24 mouse cellular contexts compared by ENCODE assay signal in the genomic region with DNA sequence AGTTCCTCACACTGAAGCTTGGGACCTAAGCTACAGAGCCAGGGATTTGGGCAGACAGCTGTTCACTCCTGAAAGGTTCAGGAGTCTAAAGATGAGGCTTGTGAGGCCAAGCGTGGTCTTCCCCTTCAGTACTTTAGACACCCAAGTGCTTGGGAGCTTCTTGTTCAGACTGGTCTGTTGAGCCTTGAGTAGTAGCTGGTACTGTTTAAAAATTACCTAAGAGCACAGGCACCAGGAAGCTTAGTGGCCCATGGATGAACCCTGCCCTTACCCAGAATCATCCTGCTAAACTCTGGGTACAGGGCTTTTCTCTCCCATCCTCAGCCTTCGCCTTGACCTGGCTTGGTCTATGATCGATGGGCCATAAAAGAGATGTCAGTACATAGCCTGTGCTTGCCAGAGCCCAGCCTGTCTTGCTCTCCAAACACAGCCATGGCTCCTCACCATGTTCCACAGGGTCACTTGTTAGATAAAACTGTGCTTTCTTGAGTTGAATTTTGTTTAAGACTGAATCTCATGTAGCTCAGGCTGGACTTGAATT. TPM values are rescaled to one million over a fixed set of nuclear protein-coding genes. Genes with fewer than 3 reads are reported as not detected.
DNase-seq lines count a peak whose midpoint lies in the region; ATAC-seq lines count a peak whose summit lies in the region.
"Had no signal": no experiment of that assay in that cellular context is flagged by ENCODE, and none has a peak within 500 bp of the region (broad histone marks: within the 10 kb centered on the region; RNA-seq: fewer than 3 reads in every experiment).

No protein-coding gene starts in this region.

- no peak overlapping the region for H3K4me2 ChIP-seq in kidney, embryonic 16.5 days (replicated peaks; ENCODE audit: low read depth, low read length)
- no peak overlapping the region for H3K4me2 ChIP-seq in heart, embryonic 12.5 days
- H3K4me2 ChIP-seq: embryonic facial prominence, embryonic 13.5 days; hindbrain, embryonic 15.5 days; limb, embryonic 15.5 days; liver, embryonic 15.5 days; lung, embryonic 15.5 days had no signal

- H3K4me3 ChIP-seq in kidney, embryonic 16.5 days (ENCODE audit: low read length) = no peak overlapping the region
- H3K4me3 ChIP-seq in heart, embryonic 12.5 days = no peak overlapping the region
- H3K4me3 ChIP-seq: embryonic facial prominence, embryonic 13.5 days; forebrain, embryonic 10.5 days; hindbrain, embryonic 10.5 days; hindbrain, embryonic 15.5 days; limb, embryonic 10.5 days; limb, embryonic 15.5 days; liver, embryonic 15.5 days; lung, embryonic 15.5 days; midbrain, embryonic 10.5 days had no signal

- peaks cover 3% of the 10 kb centered on the region for H3K36me3 ChIP-seq in kidney, embryonic 16.5 days (ENCODE audit: insufficient read depth, low read length)
- peaks cover 24% of the 10 kb centered on the region; the same call in 1 of the 2 replicates for H3K36me3 ChIP-seq in heart, embryonic 12.5 days

- no peaks in the 10 kb centered on the region for H3K27me3 ChIP-seq in kidney, embryonic 16.5 days (ENCODE audit: insufficient read depth, low read length)
- no peaks in the 10 kb centered on the region for H3K27me3 ChIP-seq in heart, embryonic 12.5 days (replicated peaks)
- H3K27me3 ChIP-seq: embryonic facial prominence, embryonic 13.5 days; hindbrain, embryonic 15.5 days; limb, embryonic 15.5 days; liver, embryonic 15.5 days; lung, embryonic 15.5 days had no signal

- 69% methylated on average over 3 of the region's 3 CpGs for WGBS in kidney, embryonic 16.5 days
- 88% methylated on average over 3 of the region's 3 CpGs for whole genome bisulfite sequencing in heart, embryonic 12.5 days

- no peaks in the 10 kb centered on the region for H3K9me3 ChIP-seq in kidney, embryonic 16.5 days (ENCODE audit: low read length)
- no peaks in the 10 kb centered on the region for H3K9me3 ChIP-seq in heart, embryonic 12.5 days (replicated peaks)
- H3K9me3 ChIP-seq: embryonic facial prominence, embryonic 13.5 days; forebrain, embryonic 10.5 days; hindbrain, embryonic 10.5 days; hindbrain, embryonic 15.5 days; limb, embryonic 10.5 days; limb, embryonic 15.5 days; liver, embryonic 15.5 days; lung, embryonic 15.5 days; midbrain, embryonic 10.5 days had no signal

- no peak overlapping the region for H3K9ac ChIP-seq in kidney, embryonic 16.5 days (replicated peaks; ENCODE audit: low read length)
- H3K9ac ChIP-seq in heart, embryonic 12.5 days = no peak overlapping the region
- H3K9ac ChIP-seq: embryonic facial prominence, embryonic 13.5 days; hindbrain, embryonic 15.5 days; limb, embryonic 15.5 days; liver, embryonic 15.5 days; lung, embryonic 15.5 days had no signal

- peaks cover 11% of the 10 kb centered on the region for H3K4me1 ChIP-seq in kidney, embryonic 16.5 days (ENCODE audit: insufficient read depth, low read length)
- peaks cover 36% of the 10 kb centered on the region for H3K4me1 ChIP-seq in heart, embryonic 12.5 days (replicated peaks)
- H3K4me1 ChIP-seq: embryonic facial prominence, embryonic 13.5 days; forebrain, embryonic 10.5 days had no signal

- H3K27ac ChIP-seq in kidney, embryonic 16.5 days (ENCODE audit: low read length) = peak overlapping the region; percentile 36
- H3K27ac ChIP-seq in heart, embryonic 12.5 days (ENCODE audit: poor library complexity, severe bottlenecking) = no peak overlapping the region
- H3K27ac ChIP-seq: embryonic facial prominence, embryonic 13.5 days; forebrain, embryonic 10.5 days; hindbrain, embryonic 10.5 days; hindbrain, embryonic 15.5 days; limb, embryonic 10.5 days; limb, embryonic 15.5 days; liver, embryonic 15.5 days; lung, embryonic 15.5 days; midbrain, embryonic 10.5 days had no signal

- peak; percentile 86 for ATAC-seq in kidney, embryonic 16.5 days (ENCODE audit: low FRiP score, low TSS enrichment)
- ATAC-seq in heart, embryonic 12.5 days (ENCODE audit: insufficient number of reproducible peaks, low FRiP score) = no peak
- ATAC-seq: forebrain, embryonic 16.5 days; inflammation-experienced regulatory T-cells, adult 6 months; midbrain, embryonic 16.5 days had no signal

- DNase-seq in kidney, adult 11 months = peak; percentile 78
- DNase-seq in kidney, postnatal 4 days = no peak
- DNase-seq in kidney, adult 9 months = peak; percentile 80
- DNase-seq in thymus, postnatal 25 days = no peak
- DNase-seq: B cell, adult 2 months; cerebellum, adult 18-20 months; cerebellum, postnatal 10 days; heart, postnatal 14 days; layer of hippocampus, adult 9-11 months; right cerebral cortex, adult 18-20 months had no signal

RNA-seq across cellular contexts. Expression of a gene that starts 35.8 kb away (rescaled TPM):
- polyA plus RNA-seq in kidney, embryonic 16.5 days (2015; fragmentation: Nextera tagmentation; extraction: Ambion mirVana) = 85.7 and 92.4 TPM in 2 replicates
- 83.8 and 87.2 TPM in 2 replicates for polyA plus RNA-seq in heart, embryonic 12.5 days (2016; fragmentation: Nextera tagmentation; extraction: Ambion mirVana)

RNA-seq across cellular contexts. Expression of a gene that starts 48.8 kb away (rescaled TPM):
- polyA plus RNA-seq in kidney, embryonic 16.5 days (2015; fragmentation: Nextera tagmentation; extraction: Ambion mirVana) = 62.8 and 64.5 TPM in 2 replicates
- 23.0 and 25.4 TPM in 2 replicates for polyA plus RNA-seq in heart, embryonic 12.5 days (2016; fragmentation: Nextera tagmentation; extraction: Ambion mirVana)

RNA-seq across cellular contexts. Expression of a gene that starts 49.6 kb away (rescaled TPM):
- polyA plus RNA-seq in kidney, embryonic 16.5 days (2015; fragmentation: Nextera tagmentation; extraction: Ambion mirVana) = 147 and 151 TPM in 2 replicates
- polyA plus RNA-seq in heart, embryonic 12.5 days (2016; fragmentation: Nextera tagmentation; extraction: Ambion mirVana) = 89.4 and 92.3 TPM in 2 replicates

Comparison
In these comparisons a context has a peak if more than half of its experiments do, and no peak if none do; other contexts are left out.
1. DNase-seq: peak in kidney, adult 11 months (single experiment) and kidney, adult 9 months (single experiment); none in kidney, postnatal 4 days (0 of 2) and thymus, postnatal 25 days (single experiment).